Mouse (Mus musculus) lung, postnatal 14 days (tissue): ENCODE data around the gene Elp1.

Source experiments
- DNase-seq: peaks from one replicate; pipeline ENCODE4 v3.0.0; 2021

The Elp1 gene

DNA sequence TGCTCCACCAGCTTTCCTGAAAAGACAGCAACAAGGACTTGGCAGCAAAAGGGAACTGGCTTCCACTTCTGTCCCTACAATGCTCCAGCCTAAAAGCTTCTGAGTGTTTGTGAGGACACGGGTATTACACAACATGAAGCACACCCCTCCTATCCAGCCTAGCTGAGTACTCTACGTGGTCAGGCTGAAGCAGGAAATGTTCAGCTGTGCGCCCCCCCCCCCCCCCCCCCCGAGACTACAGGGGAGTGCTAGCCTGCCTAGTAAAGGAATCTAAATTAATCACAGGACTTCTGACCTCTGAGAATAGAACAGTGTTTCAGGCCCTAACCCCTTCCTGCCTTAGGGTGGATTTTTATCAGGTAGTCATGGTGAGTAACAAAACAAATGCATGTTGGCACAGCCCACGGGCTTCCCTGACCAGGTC is 34.3 kb downstream of the Elp1 start:
- peak; percentile 40 for DNase-seq

- no peak for DNase-seq
Measured at GRCm38 (mm10) chr4:56757693-56758092, 44.4 kb downstream of the Elp1 start.

DNA sequence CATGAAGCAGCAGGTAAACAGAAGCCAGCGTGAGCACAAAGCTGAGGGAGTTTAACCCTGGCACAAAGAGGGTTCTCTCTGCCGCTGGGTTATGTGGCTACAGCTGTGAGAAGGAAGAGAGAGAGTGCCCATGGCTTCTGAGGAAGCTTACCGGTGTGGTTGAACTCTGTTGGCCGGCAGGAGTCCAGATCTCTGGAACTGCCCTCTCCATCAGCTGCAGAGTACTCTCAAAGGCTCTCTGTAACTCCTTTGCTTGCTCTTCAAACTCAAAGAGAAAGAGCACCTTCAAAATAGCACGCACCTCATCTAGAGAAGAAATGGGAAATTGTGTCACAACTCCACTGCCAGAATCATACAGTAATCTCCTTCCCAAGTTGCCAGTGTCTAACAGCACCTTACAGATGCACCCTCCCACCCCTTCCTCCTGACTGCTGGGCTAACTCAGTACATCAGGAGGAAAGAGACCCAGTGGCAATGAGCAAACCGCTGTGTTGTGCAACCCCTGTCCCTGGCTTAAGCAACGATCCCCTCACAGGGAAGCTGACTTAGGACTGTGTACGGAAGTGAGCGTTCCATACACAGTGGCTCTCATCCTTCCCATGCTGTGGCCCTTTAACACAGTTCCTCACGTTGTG is 45.0 kb downstream of the Elp1 start:
- DNase-seq = peak; percentile 53

GRCm38 (mm10) chr4:56756021-56756420 is 46.1 kb downstream of the Elp1 start:
- DNase-seq = no peak

- DNase-seq = no peak
Measured at GRCm38 (mm10) chr4:56747456-56747855, 54.7 kb downstream of the Elp1 start.

DNA sequence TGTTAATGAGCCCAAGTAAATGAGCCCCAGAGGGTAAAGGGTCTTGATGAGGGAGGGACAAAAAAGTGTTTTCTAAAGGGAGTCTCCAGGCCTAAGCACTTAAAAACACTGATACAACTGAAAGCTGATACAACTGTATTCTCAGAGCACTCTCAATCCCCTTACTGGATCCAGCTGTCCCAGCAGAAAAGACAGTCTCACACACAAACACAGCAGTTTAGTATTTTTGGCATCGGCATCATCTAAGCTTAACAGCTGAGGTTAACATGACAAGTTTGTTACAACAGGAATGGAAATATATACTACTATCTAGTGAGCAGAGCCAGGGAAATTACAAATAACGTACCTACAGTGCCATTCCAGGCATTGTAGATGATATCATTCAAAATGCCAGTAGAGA is 55.8 kb downstream of the Elp1 start:
- no peak for DNase-seq

- no peak for DNase-seq
Measured at GRCm38 (mm10) chr4:56743363-56744195, 58.6 kb downstream of the Elp1 start, which contains the start of gene Actl7a. Actl7a (plus strand) TSS chr4:56743413.

DNA sequence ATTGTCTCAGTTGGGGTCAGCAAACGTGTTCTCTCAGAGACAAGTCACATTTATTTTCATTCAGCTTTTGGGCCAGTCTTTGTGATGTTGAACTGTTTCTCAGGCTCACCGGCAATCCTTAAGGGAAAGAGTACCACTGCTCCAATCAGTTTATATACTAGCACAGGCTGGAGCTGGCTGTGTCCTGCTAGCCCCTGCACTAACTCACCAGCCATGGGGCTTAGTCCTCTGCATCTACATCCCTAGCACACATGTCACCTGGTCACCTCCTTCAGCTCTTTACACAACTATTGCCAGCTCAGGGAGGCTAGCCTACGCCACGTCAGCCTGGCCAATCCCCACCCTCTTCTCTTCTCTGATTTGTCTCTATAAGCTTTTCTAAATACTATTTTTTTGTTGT is 59.4 kb downstream of the Elp1 start:
- DNase-seq = no peak

DNA sequence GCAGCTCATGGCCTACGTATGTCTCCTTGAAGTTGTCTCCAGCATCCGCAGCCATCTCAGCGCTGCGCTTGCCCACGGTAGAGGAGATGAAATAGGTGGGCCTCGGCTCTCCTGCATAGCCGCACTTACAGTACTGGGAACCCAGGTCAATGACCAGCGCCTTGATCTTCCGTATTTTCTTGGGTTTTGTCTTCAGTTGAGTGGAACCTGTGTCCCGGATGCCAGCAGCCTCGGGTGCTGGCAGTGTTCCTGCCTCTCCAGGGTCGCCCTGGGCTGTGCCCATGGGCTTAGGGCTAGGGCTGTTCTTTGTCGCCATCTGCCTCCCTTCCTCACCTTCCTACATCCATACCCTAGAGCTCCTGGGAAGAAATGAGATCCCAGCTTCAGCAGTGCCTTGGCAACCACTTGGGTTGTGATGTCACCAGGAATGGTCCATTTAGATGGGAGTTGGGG is 61.1 kb downstream of the Elp1 start, which contains the start of gene Actl7b:
Gene Actl7b, minus strand, starts transcription at position 403 of the 453 bp plus-strand sequence.
- no peak for DNase-seq

GRCm38 (mm10) chr4:56740611-56741010 is 61.5 kb downstream of the Elp1 start:
- no peak for DNase-seq

DNA sequence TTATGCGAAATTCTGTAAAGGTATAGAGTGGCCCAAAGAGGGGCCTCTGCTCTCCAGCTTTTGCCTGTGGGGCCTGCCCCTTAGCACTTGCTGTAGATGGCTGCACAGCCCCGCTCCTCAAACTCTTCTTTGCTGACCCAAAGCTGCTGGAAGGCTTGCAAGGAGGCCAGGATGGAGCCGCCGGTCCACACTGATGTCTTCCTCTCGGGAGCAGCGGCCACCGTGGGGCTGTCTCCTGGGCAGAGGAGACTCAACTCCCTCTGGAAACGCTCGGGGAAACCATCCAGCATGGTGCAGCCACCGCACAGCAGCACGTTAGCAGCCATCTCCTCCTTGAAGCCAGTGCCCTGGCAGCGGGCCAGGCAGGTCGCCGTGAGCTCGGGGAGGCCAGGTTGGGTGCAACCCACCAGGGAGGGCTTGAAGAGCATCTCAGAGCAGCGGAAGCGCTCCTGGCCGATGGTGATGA is 62.1 kb downstream of the Elp1 start, which contains the start of gene Gm26657:
Gene Gm26657, plus strand, starts transcription at position 51 of the 466 bp plus-strand sequence.
- DNase-seq = no peak

DNA sequence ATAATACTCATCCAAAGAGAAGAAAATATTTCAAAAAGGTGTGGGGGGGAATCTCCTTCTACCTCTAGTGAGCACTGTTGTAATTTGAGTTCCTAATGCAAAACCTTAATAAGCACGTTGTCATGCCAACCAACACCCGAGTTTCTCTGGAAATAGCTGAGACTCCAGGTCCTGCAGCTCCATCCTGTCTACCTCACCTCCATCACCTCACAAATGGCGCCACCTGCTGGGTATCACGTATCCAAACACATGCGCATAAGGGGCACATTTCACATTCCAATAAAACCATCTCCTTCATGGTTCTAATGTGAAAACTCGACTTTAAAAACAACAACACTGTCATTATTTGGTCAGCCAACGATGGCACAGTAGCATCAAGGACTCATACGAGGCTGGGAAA is 76.3 kb downstream of the Elp1 start:
- peak; percentile 17 for DNase-seq

- DNase-seq = no peak
Measured at GRCm38 (mm10) chr4:56723237-56723636, 78.9 kb downstream of the Elp1 start.

DNA sequence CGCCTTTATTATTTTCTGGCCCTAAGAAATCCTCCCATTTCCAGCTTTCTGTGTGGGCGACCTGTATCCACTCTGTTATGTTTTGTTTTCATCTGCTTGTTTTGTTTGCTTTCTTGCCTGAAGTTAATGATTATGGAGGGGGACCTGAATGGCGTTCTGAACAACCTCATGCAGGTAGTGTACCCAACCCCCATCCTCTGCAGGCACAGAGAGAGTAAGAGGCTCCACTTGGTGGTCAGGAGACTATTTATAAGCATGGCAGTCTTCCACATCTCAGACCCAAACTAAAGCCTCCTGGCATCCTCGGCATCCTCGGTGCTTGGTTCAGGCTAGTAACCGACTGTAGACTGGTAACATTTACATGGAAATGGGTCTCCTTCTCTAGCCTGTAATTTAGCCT is 79.8 kb downstream of the Elp1 start:
- no peak for DNase-seq

GRCm38 (mm10) chr4:56721469-56721868 is 80.7 kb downstream of the Elp1 start:
- peak; percentile 55 for DNase-seq

- DNase-seq = no peak
Measured at GRCm38 (mm10) chr4:56720403-56720802, 81.7 kb downstream of the Elp1 start.

DNA sequence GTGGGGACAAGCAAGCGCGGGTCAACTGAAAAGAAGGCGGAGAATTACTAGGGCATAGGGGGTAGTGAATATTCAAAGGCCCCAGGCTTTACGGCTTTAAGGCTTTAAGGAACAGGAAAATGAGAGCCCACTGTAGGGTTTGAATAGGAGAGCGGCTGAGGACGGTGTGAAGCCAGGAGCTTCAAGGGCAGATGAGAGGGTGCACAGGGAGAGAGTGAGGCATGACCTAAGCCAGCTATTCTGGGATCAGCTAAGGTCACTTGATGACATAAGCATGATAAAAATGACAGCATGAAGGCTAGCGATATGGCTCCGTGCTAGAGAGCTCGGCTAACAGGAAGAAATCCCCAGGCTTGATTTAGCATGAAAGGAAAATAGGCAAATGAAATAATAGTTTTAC is 82.7 kb downstream of the Elp1 start:
- DNase-seq = no peak

DNA sequence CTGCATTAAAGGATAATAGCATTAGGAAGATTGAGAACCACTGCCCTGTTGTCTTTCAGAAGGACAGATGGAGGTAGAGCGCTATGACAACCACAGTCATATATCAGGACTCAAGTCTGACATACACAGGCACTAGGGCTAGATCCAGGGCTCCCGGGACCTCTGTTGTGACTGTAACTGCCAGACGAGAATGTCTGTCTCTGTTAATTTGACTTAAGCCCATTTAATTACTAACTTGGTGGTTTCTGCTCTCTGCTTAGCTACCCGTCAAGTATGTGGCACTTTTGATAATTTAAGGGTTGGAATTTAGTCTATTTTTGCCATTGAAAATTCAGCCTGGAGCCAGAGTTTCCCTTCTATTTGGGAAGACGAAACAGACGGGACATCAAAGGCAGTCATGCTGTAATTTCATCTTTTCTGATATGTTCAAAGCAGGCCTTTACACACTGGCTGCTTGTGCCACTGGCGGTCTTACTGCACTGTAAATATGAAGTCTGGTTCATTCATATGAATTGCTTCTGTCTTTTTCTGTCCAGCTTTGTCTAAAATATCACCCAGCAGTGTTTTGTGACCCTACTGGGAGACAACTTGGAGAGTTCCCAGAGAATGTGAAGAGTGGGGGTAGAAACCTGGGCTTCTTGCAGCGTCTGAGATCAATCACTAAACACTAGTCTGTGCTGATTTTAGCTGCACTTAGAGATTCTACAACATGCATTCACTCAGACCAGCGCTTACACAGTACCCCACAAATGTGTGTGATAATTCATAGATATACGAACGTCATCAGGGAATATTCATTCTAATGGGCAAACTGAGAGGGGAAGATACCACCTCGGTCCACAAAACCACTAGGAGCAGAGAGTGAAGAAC is 83.3 kb downstream of the Elp1 start:
- DNase-seq = no peak

DNA sequence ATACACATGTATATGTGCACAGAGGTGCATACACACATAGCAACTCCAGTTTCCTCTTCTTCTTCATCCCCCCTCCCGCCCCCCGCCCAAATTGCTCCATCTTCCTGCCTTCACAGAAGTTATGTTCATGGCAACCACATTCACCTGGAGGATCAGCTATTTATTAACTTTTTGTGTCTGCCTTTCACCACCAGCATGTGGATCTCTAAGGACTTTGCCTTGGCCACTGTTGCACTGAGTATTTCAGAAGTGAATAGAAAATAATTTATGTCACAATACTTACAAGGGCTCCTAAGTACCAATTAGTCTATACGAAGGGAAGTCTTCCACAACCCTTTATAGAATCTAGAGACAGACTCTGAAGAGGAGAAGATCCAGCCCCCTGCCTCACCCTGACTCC is 84.2 kb downstream of the Elp1 start:
- DNase-seq = no peak

DNA sequence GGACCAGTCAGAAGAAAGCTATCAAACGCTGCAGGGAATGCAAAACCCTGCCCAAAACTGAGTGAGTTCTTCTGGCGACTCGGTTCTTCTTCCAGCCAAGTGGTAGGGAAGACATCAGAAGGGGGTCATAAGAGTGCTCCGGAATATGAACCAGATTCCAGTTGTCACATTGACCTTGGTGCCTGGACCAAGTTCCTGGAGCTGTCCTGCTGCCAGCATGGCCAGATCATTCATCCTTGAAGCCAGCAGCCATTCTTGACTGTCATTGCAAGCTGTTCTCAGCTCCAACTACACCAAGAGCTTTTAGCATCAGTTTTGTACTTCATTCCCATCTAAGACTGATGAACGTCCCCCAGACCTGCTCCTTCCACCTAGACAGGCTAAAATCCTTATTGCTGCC is 85.3 kb downstream of the Elp1 start:
- DNase-seq = no peak

DNA sequence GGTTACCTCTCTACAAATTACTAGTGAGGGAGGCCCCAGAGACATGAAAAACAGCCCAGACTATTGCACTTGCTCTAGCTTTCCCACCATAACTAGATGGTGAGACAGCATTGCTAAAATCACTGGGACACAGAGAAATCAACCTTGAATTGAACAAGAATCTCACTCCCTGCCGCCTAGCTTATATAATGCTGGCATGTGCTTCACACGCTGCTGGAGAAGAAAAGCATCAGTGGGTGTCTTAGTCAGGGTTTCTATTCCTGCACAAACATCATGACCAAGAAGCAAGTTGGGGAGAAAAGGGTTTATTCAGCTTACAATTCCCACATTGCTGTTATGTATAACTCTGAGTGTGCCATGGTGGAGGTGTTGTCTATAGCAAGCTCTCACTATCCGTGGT is 89.0 kb downstream of the Elp1 start:
- no peak for DNase-seq

DNA sequence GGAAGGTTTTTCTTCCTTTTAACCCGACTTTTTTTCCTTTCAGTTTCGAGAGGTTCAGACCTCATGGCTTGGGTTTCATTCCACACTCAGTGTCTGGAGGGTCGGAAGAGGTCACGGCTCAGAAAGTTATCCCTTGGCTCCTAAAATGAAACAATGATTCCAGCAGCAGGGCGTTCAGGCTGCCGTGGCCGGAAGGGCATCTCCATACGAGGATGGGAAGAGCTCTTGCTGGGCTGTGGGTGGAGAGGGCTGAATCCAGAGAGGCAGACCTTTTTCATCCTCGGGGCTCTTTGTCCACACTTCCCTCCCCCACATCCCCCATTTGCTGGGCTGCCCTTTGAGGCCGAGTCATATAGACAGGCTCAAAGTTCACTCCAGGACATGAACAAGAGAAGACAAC is 99.9 kb downstream of the Elp1 start:
- DNase-seq = no peak
